Mouse (Mus musculus): ENCODE data around the gene Gm26897. TPM values are rescaled to one million over a fixed set of nuclear protein-coding genes. Genes with fewer than 3 reads are reported as not detected.

The Gm26897 gene
- not detected in 2 replicates for polyA plus RNA-seq (2015; fragmentation: Nextera tagmentation; extraction: Ambion mirVana)

DNA sequence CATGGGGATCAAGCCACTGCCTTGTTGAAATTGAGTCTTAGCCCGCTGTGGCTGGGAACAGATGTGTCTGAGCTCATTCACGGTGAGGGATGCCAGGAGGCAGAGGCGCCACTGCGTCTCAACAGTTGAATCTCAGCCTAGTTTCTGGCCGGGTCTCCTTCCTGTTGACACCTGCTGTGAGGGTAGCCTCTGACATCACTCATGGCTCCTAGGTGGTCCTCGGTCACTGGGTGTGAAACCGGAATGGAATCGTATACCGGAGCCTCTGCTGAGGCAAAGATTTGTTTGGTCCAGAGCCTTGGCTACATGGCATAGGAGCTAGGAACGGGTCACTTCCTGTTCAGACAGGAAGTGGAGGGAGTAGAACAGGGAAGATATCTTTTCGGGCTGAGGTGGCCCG is at the start of gene Gm26897:
Gene Gm26897, plus strand, starts transcription at position 74 of the 400 bp plus-strand sequence.
- Histone ChIP-seq H3K4me2 (ENCODE audit: low read depth, low read length) (no peak within 1 kb of the TSS), H3K9ac (ENCODE audit: low read length) (no peak within 1 kb of the TSS), H3K4me1 (replicated peaks; ENCODE audit: control insufficient read depth, insufficient read depth, low read length) (no peaks in the 10 kb centered on the region), H3K4me3 (ENCODE audit: low read length) (no peak within 1 kb of the TSS), H3K9me3 (ENCODE audit: control insufficient read depth, low read length) (no peaks in the 10 kb centered on the region), H3K36me3 (ENCODE audit: control insufficient read depth, insufficient read depth, low read length) (no peaks in the 10 kb centered on the region), H3K27me3 (ENCODE audit: control insufficient read depth, insufficient read depth, low read depth, low read length) (no peaks in the 10 kb centered on the region), H3K27ac (ENCODE audit: low read length) (no peak within 1 kb of the TSS)
- WGBS = 83% methylated on average over 12 of the region's 12 CpGs
- no peak for ATAC-seq (ENCODE audit: low read depth)

DNA sequence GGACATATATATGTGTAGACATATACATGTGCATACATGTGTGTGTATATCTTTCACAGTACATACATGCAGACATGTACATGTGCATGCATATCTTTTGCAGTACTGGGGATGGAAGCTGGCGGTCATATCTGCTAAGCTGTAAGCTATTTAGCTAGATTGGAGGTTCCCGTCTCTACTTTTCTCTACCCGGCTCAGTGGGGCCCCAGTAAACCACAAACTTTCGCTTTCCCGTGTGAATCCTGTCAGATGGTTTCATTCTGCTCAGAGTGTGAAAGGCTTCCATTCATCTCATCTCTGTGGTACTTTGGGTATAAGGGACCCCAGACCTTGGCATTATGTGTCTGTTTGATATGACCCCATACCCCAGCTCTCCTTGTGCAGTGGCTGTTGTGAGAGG is 46.4 kb upstream of the Gm26897 start:
- Histone ChIP-seq H3K27ac (ENCODE audit: low read length) (no peak overlapping the region), H3K9me3 (ENCODE audit: control insufficient read depth, low read length) (no peaks in the 10 kb centered on the region), H3K36me3 (ENCODE audit: control insufficient read depth, insufficient read depth, low read length) (no peaks in the 10 kb centered on the region), H3K4me1 (replicated peaks; ENCODE audit: control insufficient read depth, insufficient read depth, low read length) (no peaks in the 10 kb centered on the region), H3K27me3 (ENCODE audit: control insufficient read depth, insufficient read depth, low read depth, low read length) (no peaks in the 10 kb centered on the region), H3K9ac (ENCODE audit: low read length) (no peak overlapping the region), H3K4me2 (ENCODE audit: low read depth, low read length) (no peak overlapping the region), H3K4me3 (ENCODE audit: low read length) (no peak overlapping the region)
- 81% methylated on average over 5 of the region's 5 CpGs for WGBS
- ATAC-seq (ENCODE audit: low read depth) = no peak

DNA sequence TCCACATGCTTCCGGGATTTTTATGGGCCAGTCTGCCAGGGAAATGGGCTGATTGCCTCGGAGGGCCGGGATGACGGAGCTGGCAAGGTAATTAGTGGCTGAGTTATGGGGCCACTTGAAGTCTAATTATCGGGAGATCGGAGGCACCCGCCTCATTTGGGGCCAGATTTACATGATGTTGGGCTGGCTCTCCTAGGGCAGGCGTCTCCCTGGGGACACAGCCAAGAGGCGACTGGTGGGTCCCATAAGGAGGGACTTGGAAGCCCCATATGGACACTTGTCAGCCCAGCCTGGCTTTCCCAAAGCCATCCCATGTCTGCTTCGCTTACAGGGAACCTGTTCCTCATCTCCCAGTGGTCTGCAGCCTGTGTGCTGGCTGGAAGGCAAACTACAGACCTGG is 45.1 kb upstream of the Gm26897 start:
- 73% methylated on average over 10 of the region's 10 CpGs for WGBS
- Histone ChIP-seq H3K4me3 (ENCODE audit: low read length) (no peak overlapping the region), H3K4me1 (replicated peaks; ENCODE audit: control insufficient read depth, insufficient read depth, low read length) (no peaks in the 10 kb centered on the region), H3K36me3 (ENCODE audit: control insufficient read depth, insufficient read depth, low read length) (no peaks in the 10 kb centered on the region), H3K27ac (ENCODE audit: low read length) (no peak overlapping the region), H3K27me3 (ENCODE audit: control insufficient read depth, insufficient read depth, low read depth, low read length) (no peaks in the 10 kb centered on the region), H3K9ac (ENCODE audit: low read length) (no peak overlapping the region), H3K9me3 (ENCODE audit: control insufficient read depth, low read length) (no peaks in the 10 kb centered on the region), H3K4me2 (ENCODE audit: low read depth, low read length) (no peak overlapping the region)
- ATAC-seq (ENCODE audit: low read depth) = no peak

DNA sequence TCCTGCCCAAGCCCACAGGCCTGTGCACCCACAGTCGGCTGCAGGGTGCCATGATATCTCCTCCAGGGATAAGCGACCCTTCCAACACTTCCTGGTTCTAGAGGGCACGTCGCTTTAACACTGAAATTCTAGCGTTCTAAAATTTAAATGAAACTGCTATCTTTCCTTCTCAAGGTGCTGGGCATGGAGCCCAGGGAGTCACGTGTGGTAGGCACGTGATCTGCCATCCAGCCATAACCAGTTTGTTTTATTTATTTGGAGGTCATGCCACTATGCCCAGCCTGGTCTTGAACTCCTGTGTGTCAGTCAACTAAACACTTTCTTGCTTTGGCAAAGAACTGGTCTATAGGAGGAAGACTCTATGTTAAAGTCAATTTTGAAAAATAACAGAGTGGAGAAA is 35.7 kb upstream of the Gm26897 start:
- WGBS = 68% methylated on average over 7 of the region's 7 CpGs
- no peak overlapping the region for H3K4me2 ChIP-seq (ENCODE audit: low read depth, low read length)
- no peak overlapping the region for H3K27ac ChIP-seq (ENCODE audit: low read length)
- H3K36me3 ChIP-seq (ENCODE audit: control insufficient read depth, insufficient read depth, low read length) = no peaks in the 10 kb centered on the region
- no peaks in the 10 kb centered on the region for H3K9me3 ChIP-seq (ENCODE audit: control insufficient read depth, low read length)
- H3K27me3 ChIP-seq (ENCODE audit: control insufficient read depth, insufficient read depth, low read depth, low read length) = no peaks in the 10 kb centered on the region
- no peak for ATAC-seq (ENCODE audit: low read depth)
- peaks cover 2% of the 10 kb centered on the region; the same call in 1 of the 2 replicates for H3K4me1 ChIP-seq (replicated peaks; ENCODE audit: control insufficient read depth, insufficient read depth, low read length)
- no peak overlapping the region for H3K4me3 ChIP-seq (ENCODE audit: low read length)
- H3K9ac ChIP-seq (ENCODE audit: low read length) = no peak overlapping the region

DNA sequence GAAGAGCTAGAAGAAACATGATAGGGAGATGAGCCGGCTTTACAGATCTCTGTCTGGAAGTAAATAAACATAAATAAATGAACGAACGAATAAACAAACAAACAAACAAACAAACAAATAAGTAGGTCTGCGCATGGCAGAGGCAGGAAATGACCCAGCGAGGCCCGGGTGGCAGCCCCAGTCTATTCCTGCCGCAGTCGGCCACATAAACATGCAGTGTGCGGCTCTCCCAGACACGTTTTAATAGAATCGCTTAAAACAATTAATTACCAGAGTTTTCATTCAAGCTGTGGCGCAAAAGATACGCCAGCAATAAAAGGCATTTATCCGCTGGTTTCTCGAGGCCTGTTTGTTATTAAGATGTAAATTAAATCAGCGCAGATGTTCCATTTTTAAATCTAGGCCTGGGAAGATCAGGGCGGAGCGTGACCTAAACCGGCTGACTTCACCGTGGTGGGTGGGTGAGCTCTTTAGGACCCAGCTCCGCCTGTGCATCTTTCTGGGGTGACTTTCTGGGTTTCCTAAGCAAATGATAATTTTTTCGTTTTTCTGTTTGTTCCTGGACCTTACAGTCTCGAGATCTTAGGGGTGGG is 33.9 kb upstream of the Gm26897 start:
- no peak overlapping the region for H3K4me2 ChIP-seq (ENCODE audit: low read depth, low read length)

DNA sequence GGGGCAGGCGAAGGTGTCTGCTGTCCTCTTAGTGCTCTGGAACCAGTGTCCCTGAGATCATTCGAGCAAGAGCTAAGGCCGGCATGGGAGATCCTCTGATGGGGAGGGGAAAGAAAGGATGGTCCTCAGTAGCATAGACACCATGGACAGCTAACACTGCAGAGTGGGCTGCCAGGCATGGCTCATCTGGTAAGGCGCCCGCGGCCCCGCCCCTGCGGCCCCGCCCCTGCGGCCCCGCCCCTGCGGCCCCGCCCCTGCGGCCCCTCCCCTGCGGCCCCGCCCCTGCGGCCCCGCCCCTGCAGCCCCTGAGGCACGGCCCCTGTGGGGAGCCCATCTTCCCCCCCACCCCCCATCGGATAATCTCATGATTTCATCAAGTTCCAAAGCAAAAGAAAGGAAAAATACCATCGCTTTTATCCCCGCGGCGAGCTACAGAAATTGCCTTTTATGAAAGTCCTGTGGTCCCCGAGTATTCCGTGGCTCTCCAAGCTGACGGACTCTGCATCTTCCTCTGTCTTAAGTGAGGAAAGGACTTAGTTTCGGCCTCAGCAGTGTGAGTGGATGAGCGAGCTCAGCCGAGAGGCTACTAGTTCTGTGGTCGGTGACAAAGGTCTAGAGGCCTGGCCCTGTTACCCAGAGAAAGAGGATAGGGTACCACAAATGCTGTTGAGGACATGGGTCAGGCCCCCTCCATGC is 31.9 kb upstream of the Gm26897 start:
- Histone ChIP-seq H3K27me3 (ENCODE audit: control insufficient read depth, insufficient read depth, low read depth, low read length) (no peaks in the 10 kb centered on the region; the same call in 1 of the 2 replicates), H3K9me3 (ENCODE audit: control insufficient read depth, low read length) (no peaks in the 10 kb centered on the region), H3K27ac (ENCODE audit: low read length) (no peak overlapping the region), H3K4me2 (ENCODE audit: low read depth, low read length) (peak overlapping the region; percentile 55), H3K4me3 (ENCODE audit: low read length) (peak overlapping the region; percentile 33), H3K36me3 (ENCODE audit: control insufficient read depth, insufficient read depth, low read length) (no peaks in the 10 kb centered on the region), H3K4me1 (replicated peaks; ENCODE audit: control insufficient read depth, insufficient read depth, low read length) (peaks cover 2% of the 10 kb centered on the region; the same call in 1 of the 2 replicates), H3K9ac (ENCODE audit: low read length) (peak overlapping the region; percentile 12; the same call in 1 of the 2 replicates)
- ATAC-seq (ENCODE audit: low read depth) = peak; percentile 72; the same call in 1 of the 2 replicates
- WGBS = 6% methylated on average over 22 of the region's 31 CpGs

More for the DNA sequence above, 33.9 kb upstream of the Gm26897 start:
- no peak overlapping the region for H3K9ac ChIP-seq (ENCODE audit: low read length)
- no peaks in the 10 kb centered on the region for H3K36me3 ChIP-seq (ENCODE audit: control insufficient read depth, insufficient read depth, low read length)
- H3K4me1 ChIP-seq (replicated peaks; ENCODE audit: control insufficient read depth, insufficient read depth, low read length) = peaks cover 2% of the 10 kb centered on the region; the same call in 1 of the 2 replicates
- 74% methylated on average over 23 of the region's 23 CpGs for WGBS
- ATAC-seq (ENCODE audit: low read depth) = no peak
- H3K9me3 ChIP-seq (ENCODE audit: control insufficient read depth, low read length) = no peaks in the 10 kb centered on the region
- H3K27me3 ChIP-seq (ENCODE audit: control insufficient read depth, insufficient read depth, low read depth, low read length) = no peaks in the 10 kb centered on the region
- H3K4me3 ChIP-seq (ENCODE audit: low read length) = no peak overlapping the region
- H3K27ac ChIP-seq (ENCODE audit: low read length) = no peak overlapping the region

DNA sequence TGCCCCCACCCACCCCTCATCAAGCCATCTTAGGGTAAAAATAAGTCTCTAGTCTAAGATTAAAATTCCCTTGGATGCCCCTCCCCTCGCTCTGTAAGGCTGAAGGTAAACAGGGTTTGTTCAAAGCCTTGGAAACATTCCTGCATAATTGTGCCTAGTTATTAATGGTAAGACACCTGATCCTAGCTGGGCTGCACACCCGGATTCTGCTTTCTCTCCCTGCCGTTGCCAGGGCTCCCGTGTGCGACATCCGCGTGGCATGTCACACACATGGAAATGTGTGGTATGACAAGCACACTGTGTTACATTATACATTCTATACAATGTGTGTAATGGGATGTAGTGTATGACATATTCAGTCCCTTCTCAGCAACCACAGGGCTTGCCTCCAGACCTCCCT is 30.1 kb upstream of the Gm26897 start:
- Histone ChIP-seq H3K9me3 (ENCODE audit: control insufficient read depth, low read length) (no peaks in the 10 kb centered on the region), H3K9ac (ENCODE audit: low read length) (no peak overlapping the region), H3K4me1 (replicated peaks; ENCODE audit: control insufficient read depth, insufficient read depth, low read length) (peaks cover 2% of the 10 kb centered on the region; the same call in 1 of the 2 replicates), H3K4me3 (ENCODE audit: low read length) (no peak overlapping the region), H3K4me2 (ENCODE audit: low read depth, low read length) (no peak overlapping the region), H3K27ac (ENCODE audit: low read length) (no peak overlapping the region), H3K27me3 (ENCODE audit: control insufficient read depth, insufficient read depth, low read depth, low read length) (no peaks in the 10 kb centered on the region; the same call in 1 of the 2 replicates), H3K36me3 (ENCODE audit: control insufficient read depth, insufficient read depth, low read length) (no peaks in the 10 kb centered on the region)
- no peak for ATAC-seq (ENCODE audit: low read depth)
- WGBS = 69% methylated on average over 7 of the region's 7 CpGs

DNA sequence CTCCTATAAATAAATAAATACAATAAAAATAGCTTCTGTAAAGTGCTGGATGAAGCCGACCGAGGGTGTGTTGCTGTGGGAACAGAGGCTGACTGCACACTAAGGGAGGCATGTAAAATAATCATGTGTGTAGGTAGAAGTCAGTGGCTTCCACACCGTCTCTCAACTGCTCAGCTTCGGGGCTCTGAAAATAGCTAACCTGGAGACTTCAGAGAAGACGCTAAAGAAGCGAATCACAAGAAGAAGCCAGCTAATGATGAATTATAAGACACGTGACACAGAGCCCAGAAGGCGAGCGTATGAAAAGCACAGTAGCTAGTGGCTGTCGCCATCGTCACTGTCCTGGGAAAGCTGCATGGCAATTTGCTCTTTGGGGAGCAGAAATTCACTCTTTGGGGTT is 29.4 kb upstream of the Gm26897 start:
- ATAC-seq (ENCODE audit: low read depth) = no peak
- H3K9me3 ChIP-seq (ENCODE audit: control insufficient read depth, low read length) = no peaks in the 10 kb centered on the region
- H3K27me3 ChIP-seq (ENCODE audit: control insufficient read depth, insufficient read depth, low read depth, low read length) = no peaks in the 10 kb centered on the region; the same call in 1 of the 2 replicates
- H3K4me3 ChIP-seq (ENCODE audit: low read length) = no peak overlapping the region
- H3K27ac ChIP-seq (ENCODE audit: low read length) = no peak overlapping the region
- no peak overlapping the region for H3K9ac ChIP-seq (ENCODE audit: low read length)
- H3K36me3 ChIP-seq (ENCODE audit: control insufficient read depth, insufficient read depth, low read length) = no peaks in the 10 kb centered on the region
- no peak overlapping the region for H3K4me2 ChIP-seq (ENCODE audit: low read depth, low read length)
- peaks cover 2% of the 10 kb centered on the region; the same call in 1 of the 2 replicates for H3K4me1 ChIP-seq (replicated peaks; ENCODE audit: control insufficient read depth, insufficient read depth, low read length)
- 53% methylated on average over 11 of the region's 11 CpGs for WGBS

DNA sequence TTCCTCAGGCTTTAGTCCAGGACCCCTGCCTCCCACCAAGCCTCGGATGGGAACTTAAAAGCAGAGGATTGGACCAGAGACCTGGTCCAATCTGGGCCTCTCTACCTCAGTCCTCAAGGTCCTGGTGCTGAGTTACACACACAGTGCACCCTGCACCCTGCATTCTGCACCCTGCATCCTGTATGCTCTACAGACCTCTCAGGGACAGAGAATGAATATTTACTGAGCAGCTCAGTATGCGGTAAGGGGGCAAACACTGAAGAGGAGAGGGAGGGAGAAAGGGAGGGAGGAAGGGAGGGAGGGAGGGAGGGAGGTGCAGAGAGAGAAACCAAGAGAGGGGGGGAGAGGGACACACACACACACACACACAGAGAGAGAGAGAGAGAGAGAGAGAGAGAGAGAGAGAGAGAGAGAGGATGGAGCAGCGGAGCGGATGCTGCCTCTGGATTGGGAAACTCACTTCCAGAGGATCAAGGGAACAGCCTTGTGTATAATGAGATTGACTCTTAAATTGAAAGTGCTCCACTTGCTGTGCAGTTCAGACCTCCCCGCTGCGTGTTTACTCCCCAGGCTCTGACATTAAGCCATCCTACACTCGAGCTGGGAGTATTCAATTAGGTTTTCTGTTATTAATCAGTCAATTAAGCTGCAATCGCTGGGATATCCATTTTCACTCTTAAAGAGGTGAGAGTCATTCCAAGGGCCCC is 24.4 kb upstream of the Gm26897 start:
- Histone ChIP-seq H3K27ac (ENCODE audit: low read length) (no peak overlapping the region), H3K4me2 (ENCODE audit: low read depth, low read length) (no peak overlapping the region), H3K27me3 (ENCODE audit: control insufficient read depth, insufficient read depth, low read depth, low read length) (no peaks in the 10 kb centered on the region; the same call in 1 of the 2 replicates), H3K9me3 (ENCODE audit: control insufficient read depth, low read length) (peaks cover 6% of the 10 kb centered on the region), H3K36me3 (ENCODE audit: control insufficient read depth, insufficient read depth, low read length) (no peaks in the 10 kb centered on the region), H3K4me3 (ENCODE audit: low read length) (no peak overlapping the region), H3K9ac (ENCODE audit: low read length) (no peak overlapping the region), H3K4me1 (replicated peaks; ENCODE audit: control insufficient read depth, insufficient read depth, low read length) (no peaks in the 10 kb centered on the region)
- 40% methylated on average over 8 of the region's 8 CpGs for WGBS
- ATAC-seq (ENCODE audit: low read depth) = no peak

Measured in lung, embryonic 16.5 days (tissue).